Mouse (Mus musculus): ENCODE data around the gene Nt5c3b.

GRCm38 (mm10) chr11:100391081-100391883, 50.3 kb downstream of the Nt5c3b start:
- TF ChIP-seq CTCF (IDR thresholded peaks at IDR 0.05; ENCODE audit: low read depth) (peak; percentile 19; the same call in 1 of the 2 replicates), EP300 (IDR thresholded peaks at IDR 0.05; ENCODE audit: low read depth) (peak; percentile 78; the same call in 1 of the 2 replicates)
